Mouse (Mus musculus) cerebellum, adult 11-12 months (tissue): ENCODE measurements around the gene 2210418O10Rik.
"Not testable (repeated sequence)": the region's sequence is repeated elsewhere in the genome, so short reads cannot be mapped to it uniquely, and the experiment has no call there.

Source experiments
- DNase-seq: peaks from one replicate; pipeline ENCODE4 v3.0.0; 2022

2210418O10Rik gene

DNA sequence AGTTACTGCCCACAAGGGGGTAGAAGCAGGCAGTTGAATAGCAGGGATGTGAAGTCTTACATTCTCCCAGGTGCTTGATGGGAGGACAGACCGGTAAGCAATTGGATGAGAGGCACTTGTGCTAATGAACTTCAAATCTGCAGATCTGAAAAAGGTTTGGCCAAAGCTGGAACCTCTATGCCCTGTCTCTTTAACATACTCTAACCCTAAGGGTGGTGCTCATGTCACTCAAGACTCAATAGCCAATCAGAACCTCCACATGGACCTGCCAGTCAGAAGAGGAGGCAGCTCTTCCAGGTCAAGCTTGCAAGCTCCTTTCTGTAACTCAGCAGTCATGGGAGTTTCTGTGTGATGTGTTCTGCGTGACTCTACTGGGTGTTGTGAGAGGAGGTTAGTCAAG lies at the start of gene 2210418O10Rik:
TSS of gene 2210418O10Rik (plus strand) at position 301 of the 400 bp plus-strand sequence.
- not testable (repeated sequence) for DNase-seq

DNA sequence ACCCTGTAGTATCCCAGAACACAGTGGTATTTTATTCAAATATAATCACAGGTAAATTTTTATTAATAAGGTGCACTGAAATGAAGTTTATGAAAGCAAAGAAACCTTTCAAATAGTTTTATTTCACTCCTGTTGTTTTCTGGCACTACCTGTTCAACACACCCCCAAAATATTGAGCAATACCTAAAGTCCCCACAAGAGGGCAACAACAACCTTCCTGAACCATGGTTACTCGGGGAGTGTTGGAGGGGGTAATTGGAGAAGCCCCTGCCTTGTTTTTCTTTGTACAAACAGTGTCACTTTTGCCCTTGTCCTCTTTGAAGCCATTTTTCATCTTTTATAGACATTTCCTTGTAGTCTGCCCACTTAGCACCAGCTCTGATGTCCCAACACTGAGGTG lies 22.1 kb downstream of the 2210418O10Rik start:
- not testable (repeated sequence) for DNase-seq
